Mouse (Mus musculus) hindbrain, postnatal 0 days (tissue): Measurements from ENCODE around the gene Nck1. TPM values are rescaled to one million over a fixed set of nuclear protein-coding genes. Genes with fewer than 3 reads are reported as not detected.

ENCODE experiments used
- ATAC-seq: fragments of 200-750 bp; cut with Nextera tagmentation; 2 replicates; pipeline ENCODE4 v1.8.0; 2017; ENCODE audit warnings: mild to moderate bottlenecking, moderate TSS enrichment, moderate library complexity
- DNase-seq: peaks from one replicate; pipeline ENCODE4 v3.0.0-alpha.2; 2015; ENCODE audit warnings: low spot score
- H3K27ac ChIP-seq: fragments of 300-500 bp; sonication (generic); 2 replicates; pipeline ENCODE4 v1.5.1; 2014; ENCODE audit warnings: mild to moderate bottlenecking
- H3K27me3 ChIP-seq: fragments of 300-500 bp; sonication (generic); 2 replicates; pipeline ENCODE4 v1.6.1; 2014; ENCODE audit warnings: low read length, mixed read lengths; ENCODE audit not compliant: insufficient read depth
- H3K36me3 ChIP-seq: fragments of 300-500 bp; sonication (generic); 2 replicates; pipeline ENCODE4 v1.6.1; 2014; ENCODE audit warnings: low read length, mixed read lengths; ENCODE audit not compliant: insufficient read depth
- H3K4me1 ChIP-seq: fragments of 300-500 bp; sonication (generic); 2 replicates; pipeline ENCODE4 v1.6.1; 2014; ENCODE audit warnings: antibody characterized with exemption, low read length, mixed read lengths; ENCODE audit not compliant: insufficient read depth
- H3K4me2 ChIP-seq: fragments of 300-500 bp; sonication (generic); 2 replicates; pipeline ENCODE4 v1.6.1; 2014; ENCODE audit warnings: low read depth, mild to moderate bottlenecking, low read length, moderate library complexity, mixed read lengths
- H3K4me3 ChIP-seq: fragments of 300-500 bp; sonication (generic); 2 replicates; pipeline ENCODE4 v1.5.1; 2014; ENCODE audit warnings: low read length
- H3K9ac ChIP-seq: fragments of 300-500 bp; sonication (generic); replicated peaks from 2 replicates; pipeline ENCODE4 v1.6.1; 2014; ENCODE audit warnings: mild to moderate bottlenecking, low read length, moderate library complexity, mixed read lengths
- H3K9me3 ChIP-seq: fragments of 300-500 bp; sonication (generic); 2 replicates; pipeline ENCODE4 v1.6.1; 2016; ENCODE audit warnings: low read length, mixed read lengths
- CTCF ChIP-seq: IDR thresholded peaks from 2 replicates; pipeline ENCODE4 v1.5.1; 2016; ENCODE audit warnings: antibody characterized with exemption, control low read depth, low read depth
- WGBS: fragments of 180-500 bp; shearing (Covaris S2); extraction: QIAGEN DNeasy Blood & Tissue Kit; methylation state at CpG from one replicate; pipeline ENCODE4 v1.1.7; 2014; 5-methylcytosine and 5-hydroxymethylcytosine counted together
- polyA plus RNA-seq: library from polyadenylated mRNA; unstranded; fragments of >200 nt; fragmentation: Nextera tagmentation; extraction: Ambion mirVana; gene quantifications from 2 replicates; pipeline ENCODE4 v1.2.1, GENCODE M21; 2015
- total RNA-seq: library from RNA; depleted of rRNA; stranded (reverse); fragments of >200 nt; gene quantifications from 2 replicates; pipeline ENCODE4 v1.2.3, GENCODE M21; 2014

Gene Nck1
- total and polyA plus RNA-seq, 2 experiments from 2014 or later, result 10.6 to 38.3 TPM

- no peak overlapping the region for H3K4me3 ChIP-seq
- 91% methylated on average over 5 of the region's 5 CpGs for WGBS
- H3K4me1 ChIP-seq, result 0 out of 2 replicates have a peak, but pooled peaks cover 4% of the 10 kb centered on the region
- no peak overlapping the region for H3K27ac ChIP-seq
- no peak overlapping the region for H3K9ac ChIP-seq
- H3K9me3 ChIP-seq, result no peaks in the 10 kb centered on the region
- H3K36me3 ChIP-seq, result no peaks in the 10 kb centered on the region
- DNase-seq, result no peak
- no peak for ATAC-seq
- no peaks in the 10 kb centered on the region for H3K27me3 ChIP-seq
- no peak overlapping the region for H3K4me2 ChIP-seq
- no peak for TF ChIP-seq CTCF
Observed at GRCm38 (mm10) chr9:100465380-100465779, 80.6 kb downstream of the Nck1 start.

DNA sequence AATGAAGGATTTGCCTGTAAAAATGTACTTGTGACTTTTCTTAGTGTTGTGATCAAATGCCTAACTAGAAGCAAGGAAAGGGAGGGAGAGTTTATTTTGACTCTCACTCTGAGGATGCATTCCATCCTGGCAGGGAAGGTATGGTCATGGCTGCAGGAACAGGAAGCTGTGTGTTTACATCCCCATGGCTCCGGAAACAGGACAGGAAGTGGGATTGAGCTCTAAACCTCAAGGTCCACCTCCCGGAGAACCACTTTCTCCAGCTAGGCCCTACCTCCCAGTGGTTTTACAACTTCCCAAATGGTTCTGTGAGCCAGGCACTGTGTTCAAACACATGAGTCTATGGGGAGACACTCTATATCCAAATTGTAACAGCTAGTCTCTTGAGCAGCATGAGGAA lies 82.2 kb downstream of the Nck1 start:
- WGBS, result 87% methylated on average over 2 of the region's 2 CpGs
- no peaks in the 10 kb centered on the region for H3K9me3 ChIP-seq
- ATAC-seq (no peak), DNase-seq (no peak)
- H3K27ac ChIP-seq, result no peak overlapping the region
- H3K4me2 ChIP-seq, result no peak overlapping the region
- no peaks in the 10 kb centered on the region for H3K36me3 ChIP-seq
- H3K27me3 ChIP-seq, result no peaks in the 10 kb centered on the region
- no peak for TF ChIP-seq CTCF
- H3K4me1 ChIP-seq, result 0 out of 2 replicates have a peak, but pooled peaks cover 4% of the 10 kb centered on the region
- H3K9ac ChIP-seq, result no peak overlapping the region
- H3K4me3 ChIP-seq, result no peak overlapping the region

DNA sequence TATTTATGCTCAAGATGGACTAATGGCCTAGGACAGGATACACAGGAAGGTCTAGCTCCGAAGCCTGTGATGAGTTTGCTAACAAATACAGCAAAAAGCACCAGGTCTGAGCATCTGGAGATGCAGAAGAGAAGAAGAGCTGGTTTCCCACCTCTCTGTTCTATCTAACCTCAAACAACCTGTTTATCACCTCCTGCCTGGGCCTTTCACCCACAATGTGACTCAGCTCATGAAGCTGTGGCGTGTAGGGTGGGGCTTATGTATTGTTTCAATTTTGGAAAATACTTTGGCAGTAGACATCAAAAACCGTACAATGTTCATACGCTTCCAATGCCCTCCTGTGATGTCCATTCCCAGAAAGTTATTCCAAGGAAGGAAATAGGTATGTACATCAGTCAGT lies 83.8 kb downstream of the Nck1 start:
- no peak overlapping the region for H3K4me3 ChIP-seq
- no peaks in the 10 kb centered on the region for H3K9me3 ChIP-seq
- H3K27ac ChIP-seq, result no peak overlapping the region
- WGBS, result 86% methylated on average over 4 of the region's 4 CpGs
- ATAC-seq, result no peak
- H3K36me3 ChIP-seq, result no peaks in the 10 kb centered on the region
- no peaks in the 10 kb centered on the region for H3K27me3 ChIP-seq
- 0 out of 2 replicates have a peak, but pooled peaks cover 4% of the 10 kb centered on the region for H3K4me1 ChIP-seq
- H3K9ac ChIP-seq, result no peak overlapping the region
- DNase-seq, result no peak
- TF ChIP-seq CTCF, result no peak
- H3K4me2 ChIP-seq, result no peak overlapping the region

DNA sequence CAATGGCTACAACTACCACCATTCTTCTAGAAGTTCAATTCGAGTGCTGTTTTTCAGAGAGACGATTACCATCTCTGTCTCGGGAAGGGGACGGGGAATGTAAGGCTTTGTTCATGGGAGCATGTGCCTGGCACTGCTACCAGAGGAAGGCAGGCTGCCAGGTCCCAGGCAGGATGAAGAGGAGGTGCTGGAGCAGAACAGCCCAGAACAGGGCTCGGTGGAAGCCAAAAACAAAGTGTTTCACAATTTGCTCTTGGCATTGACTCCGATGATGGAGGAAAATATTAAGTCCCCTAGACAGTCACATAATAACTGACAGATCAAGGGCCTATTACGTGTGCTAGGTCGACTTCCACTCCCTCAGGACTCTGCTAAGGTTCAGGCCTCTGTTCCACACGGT lies 84.3 kb downstream of the Nck1 start:
- Histone ChIP-seq H3K9ac (no peak overlapping the region), H3K27me3 (no peaks in the 10 kb centered on the region), H3K27ac (no peak overlapping the region), H3K4me3 (no peak overlapping the region), H3K4me1 (0 out of 2 replicates have a peak, but pooled peaks cover 4% of the 10 kb centered on the region), H3K9me3 (no peaks in the 10 kb centered on the region), H3K4me2 (no peak overlapping the region), H3K36me3 (no peaks in the 10 kb centered on the region)
- ATAC-seq (0 out of 2 replicates have a peak, but pooled peaks have one; percentile 55), DNase-seq (peak; percentile 63)
- WGBS, result 46% methylated on average over 9 of the region's 9 CpGs
- TF ChIP-seq CTCF, result no peak

- 0 out of 2 replicates have a peak, but pooled peaks cover 4% of the 10 kb centered on the region for H3K4me1 ChIP-seq
Observed at GRCm38 (mm10) chr9:100460203-100460602, 85.7 kb downstream of the Nck1 start.

DNA sequence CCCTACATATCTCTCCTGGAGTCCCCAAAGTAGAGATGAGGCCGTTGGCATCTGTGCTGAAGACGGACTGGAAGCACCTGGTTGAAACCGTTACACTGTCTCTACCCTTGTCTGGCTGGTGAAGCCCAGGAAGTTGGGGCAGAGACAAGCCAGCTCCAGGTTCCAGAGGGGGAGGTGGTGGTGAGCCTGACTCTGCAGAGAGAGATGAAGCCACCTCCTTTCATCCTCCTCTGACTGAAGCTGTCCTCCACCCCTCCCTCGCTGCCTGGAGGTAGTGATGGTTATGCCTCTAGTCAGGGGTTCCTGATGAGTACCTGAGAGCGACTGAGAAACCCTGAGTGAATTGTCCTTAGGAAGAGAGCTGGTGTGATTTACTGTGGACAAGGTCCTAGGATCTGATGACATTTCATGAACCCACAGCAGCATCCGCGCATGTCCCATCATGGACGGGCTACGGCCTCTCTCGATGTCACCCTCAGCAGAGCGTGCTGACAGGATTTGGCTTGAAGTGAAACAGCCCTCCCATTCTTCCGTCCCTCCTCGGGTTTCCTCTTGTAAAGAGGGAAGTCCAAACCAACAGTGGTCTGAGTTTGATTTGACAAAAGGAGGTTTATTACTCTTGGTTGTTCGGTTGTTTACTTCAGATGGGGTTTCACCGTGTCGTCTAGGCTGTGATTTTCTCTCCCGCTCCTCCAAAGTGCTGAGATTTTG lies 87.8 kb downstream of the Nck1 start:
- 92% methylated on average over 17 of the region's 17 CpGs for WGBS
- DNase-seq (no peak), ATAC-seq (no peak)
- Histone ChIP-seq H3K27me3 (no peaks in the 10 kb centered on the region), H3K9ac (no peak overlapping the region), H3K9me3 (no peaks in the 10 kb centered on the region), H3K4me2 (no peak overlapping the region), H3K4me3 (no peak overlapping the region), H3K36me3 (no peaks in the 10 kb centered on the region), H3K27ac (no peak overlapping the region), H3K4me1 (0 out of 2 replicates have a peak, but pooled peaks cover 4% of the 10 kb centered on the region)
- no peak for TF ChIP-seq CTCF

More at GRCm38 (mm10) chr9:100460203-100460602, 85.7 kb downstream of the Nck1 start:
- Histone ChIP-seq H3K9ac (no peak overlapping the region), H3K27me3 (no peaks in the 10 kb centered on the region), H3K36me3 (no peaks in the 10 kb centered on the region), H3K9me3 (no peaks in the 10 kb centered on the region), H3K4me2 (no peak overlapping the region), H3K27ac (no peak overlapping the region), H3K4me3 (no peak overlapping the region)
- TF ChIP-seq CTCF, result no peak
- no peak for DNase-seq
- no peak for ATAC-seq
- WGBS, result 96% methylated on average over 9 of the region's 9 CpGs

- DNase-seq (no peak), ATAC-seq (peak; percentile 21; the same call in 1 of the 2 replicates)
- no peaks in the 10 kb centered on the region for H3K27me3 ChIP-seq
- H3K9ac ChIP-seq, result no peak overlapping the region
- H3K36me3 ChIP-seq, result no peaks in the 10 kb centered on the region
- no peaks in the 10 kb centered on the region for H3K9me3 ChIP-seq
- H3K4me1 ChIP-seq, result no peaks in the 10 kb centered on the region
- 11% methylated on average over 9 of the region's 9 CpGs for WGBS
- H3K4me3 ChIP-seq, result peak overlapping the region; percentile 34
- peak overlapping the region; percentile 64 for H3K4me2 ChIP-seq
- H3K27ac ChIP-seq, result no peak overlapping the region
- no peak for TF ChIP-seq CTCF
Observed at GRCm38 (mm10) chr9:100454664-100454993, 91.3 kb downstream of the Nck1 start.
